Mouse (Mus musculus): ENCODE measurements at regions not wholly inside any gene's neighbourhood (a gene's known extent, or its start where the extent isn't known, plus 50 kb on each side); places are given as distances from the start of the nearest gene placed in this dataset.

DNA sequence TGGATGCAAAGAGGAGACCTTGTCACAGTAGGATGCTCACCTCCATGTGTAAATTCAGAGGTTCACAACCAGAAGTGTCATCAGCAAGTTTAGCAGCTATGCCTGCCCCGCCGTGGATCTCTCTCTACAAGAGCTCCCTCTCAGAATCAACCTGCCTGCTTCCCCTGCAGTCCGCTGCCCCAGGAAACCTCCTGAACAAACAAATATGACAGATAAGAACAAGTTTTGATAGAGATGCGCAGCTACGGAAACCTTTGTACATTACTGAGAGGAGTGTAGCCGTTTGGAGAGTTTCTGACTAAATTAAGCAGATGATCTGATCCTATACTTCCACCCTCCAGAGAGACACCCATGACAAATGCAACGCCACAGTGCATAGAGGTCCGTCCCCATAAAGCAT is 88.8 kb upstream of the Cadm1 start:
- TF ChIP-seq CTCF (IDR thresholded peaks at IDR 0.05; ENCODE audit: control insufficient read depth, insufficient read depth, insufficient read length) (no peak), MYOD1 (IDR thresholded peaks at IDR 0.05; ENCODE audit: control insufficient read depth, insufficient read length, low read depth) (no peak), MYOG (IDR thresholded peaks at IDR 0.05; ENCODE audit: control insufficient read depth, extremely low read depth, insufficient read length) (no peak), USF1 (IDR thresholded peaks at IDR 0.05; ENCODE audit: low read depth) (no peak), CEBPB (IDR thresholded peaks at IDR 0.05; ENCODE audit: low read depth) (no peak), MAX (IDR thresholded peaks at IDR 0.05) (no peak)
